Mouse (Mus musculus) kidney, postnatal 0 days (tissue): Measurements from ENCODE around the gene Ilf2. TPM values are rescaled to one million over a fixed set of nuclear protein-coding genes. Genes with fewer than 3 reads are reported as not detected.
A peak's percentile ranks its signal among the peaks of the same experiment; 100 is the strongest.

ENCODE experiments used
- ATAC-seq: fragments of 200-750 bp; cut with Nextera tagmentation; replicated peaks from 2 replicates; pipeline ENCODE4 v1.8.0; 2017; ENCODE audit warnings: low read depth, moderate number of reproducible peaks, moderate TSS enrichment, moderate library complexity; ENCODE audit not compliant: low FRiP score
- DNase-seq: peaks from one replicate; pipeline ENCODE4 v3.0.0-alpha.2; 2016; ENCODE audit warnings: low spot score
- H3K27ac ChIP-seq: fragments of 300-500 bp; sonication (generic); 2 replicates; pipeline ENCODE4 v1.5.1; 2014; ENCODE audit warnings: mild to moderate bottlenecking
- H3K27me3 ChIP-seq: fragments of 300-500 bp; sonication (generic); 2 replicates; pipeline ENCODE4 v1.6.1; 2014; ENCODE audit warnings: low read length, mixed read lengths; ENCODE audit not compliant: insufficient read depth
- H3K36me3 ChIP-seq: fragments of 300-500 bp; sonication (generic); 2 replicates; pipeline ENCODE4 v1.6.1; 2014; ENCODE audit warnings: low read length, mixed read lengths; ENCODE audit not compliant: insufficient read depth
- H3K4me1 ChIP-seq: fragments of 300-500 bp; sonication (generic); replicated peaks from 2 replicates; pipeline ENCODE4 v1.6.1; 2014; ENCODE audit warnings: antibody characterized with exemption, low read length, mixed read lengths; ENCODE audit not compliant: insufficient read depth
- H3K4me2 ChIP-seq: fragments of 300-500 bp; sonication (generic); 2 replicates; pipeline ENCODE4 v1.6.1; 2014; ENCODE audit warnings: mild to moderate bottlenecking, low read length, moderate library complexity, mixed read lengths
- H3K4me3 ChIP-seq: fragments of 300-500 bp; sonication (generic); replicated peaks from 2 replicates; pipeline ENCODE4 v1.5.1; 2014; ENCODE audit warnings: low read depth, low read length
- H3K9ac ChIP-seq: fragments of 300-500 bp; sonication (generic); 2 replicates; pipeline ENCODE4 v1.6.1; 2014; ENCODE audit warnings: low read depth, low read length
- H3K9me3 ChIP-seq: fragments of 300-500 bp; sonication (generic); replicated peaks from 2 replicates; pipeline ENCODE4 v1.6.1; 2016; ENCODE audit warnings: low read length, inconsistent platforms, mixed read lengths
- CTCF ChIP-seq: IDR thresholded peaks from 2 replicates; pipeline ENCODE4 v1.5.1; 2016; ENCODE audit warnings: antibody characterized with exemption, low read depth, mild to moderate bottlenecking, moderate library complexity
- WGBS: fragments of 180-500 bp; shearing (Covaris S2); extraction: QIAGEN DNeasy Blood & Tissue Kit; methylation state at CpG from one replicate; pipeline ENCODE4 v1.1.7; 2014; 5-methylcytosine and 5-hydroxymethylcytosine counted together
- polyA plus RNA-seq: library from polyadenylated mRNA; unstranded; fragments of >200 nt; fragmentation: Nextera tagmentation; extraction: Ambion mirVana; gene quantifications from 2 replicates; pipeline ENCODE4 v1.2.1, GENCODE M21; 2015

Gene Ilf2
- polyA plus RNA-seq, 1 experiment from 2014 or later = 118 TPM

- peak within 1 kb of the TSS; percentile 96 for H3K4me2 ChIP-seq
- DNase-seq (peak; percentile 64), ATAC-seq (peak; percentile 55)
- peak within 1 kb of the TSS; percentile 66 for H3K9ac ChIP-seq
- H3K4me3 ChIP-seq = peak within 1 kb of the TSS; percentile 46
- H3K4me1 ChIP-seq = 0 out of 2 replicates have a peak, but pooled peaks cover 3% of the 10 kb centered on the region
- under 1% methylated on average over 33 of the region's 49 CpGs for WGBS
- H3K9me3 ChIP-seq = no peaks in the 10 kb centered on the region
- H3K36me3 ChIP-seq = no peaks in the 10 kb centered on the region
- peak within 1 kb of the TSS; percentile 57 for H3K27ac ChIP-seq
- no peaks in the 10 kb centered on the region for H3K27me3 ChIP-seq
- TF ChIP-seq CTCF = no peak
These were observed 10.1 kb upstream of the Ilf2 start, which contains the start of gene Npr1 for GRCm38 (mm10) chr3:90465686-90466310. Gene Npr1 (minus strand): TSS chr3:90465866.

- H3K27ac ChIP-seq = peak overlapping the region; percentile 57; the same call in 1 of the 2 replicates
- 0% methylated on average over 15 of the region's 15 CpGs for WGBS
- DNase-seq (peak; percentile 92), ATAC-seq (peak; percentile 44)
- no peaks in the 10 kb centered on the region for H3K27me3 ChIP-seq
- H3K9me3 ChIP-seq = no peaks in the 10 kb centered on the region
- H3K4me3 ChIP-seq = peak overlapping the region; percentile 46
- 0 out of 2 replicates have a peak, but pooled peaks cover 3% of the 10 kb centered on the region for H3K4me1 ChIP-seq
- H3K36me3 ChIP-seq = no peaks in the 10 kb centered on the region
- H3K4me2 ChIP-seq = peak overlapping the region; percentile 96
- peak overlapping the region; percentile 66 for H3K9ac ChIP-seq
- TF ChIP-seq CTCF = peak; percentile 95
These were observed 9.6 kb upstream of the Ilf2 start for GRCm38 (mm10) chr3:90466311-90466766.

- H3K4me3 ChIP-seq = no peak overlapping the region
- H3K27ac ChIP-seq = no peak overlapping the region
- no peaks in the 10 kb centered on the region for H3K36me3 ChIP-seq
- ATAC-seq = no peak
- H3K4me1 ChIP-seq = 0 out of 2 replicates have a peak, but pooled peaks cover 3% of the 10 kb centered on the region
- H3K9ac ChIP-seq = no peak overlapping the region
- WGBS = 94% methylated on average over 10 of the region's 10 CpGs
- no peak for DNase-seq
- no peak for TF ChIP-seq CTCF
- no peaks in the 10 kb centered on the region for H3K27me3 ChIP-seq
- H3K9me3 ChIP-seq = no peaks in the 10 kb centered on the region
- no peak overlapping the region for H3K4me2 ChIP-seq
These were observed 8.2 kb upstream of the Ilf2 start for GRCm38 (mm10) chr3:90467618-90468300.

- peaks cover 5% of the 10 kb centered on the region; the same call in 1 of the 2 replicates for H3K4me1 ChIP-seq
- H3K4me2 ChIP-seq = no peak overlapping the region
- TF ChIP-seq CTCF = peak; percentile 66
- no peak overlapping the region for H3K9ac ChIP-seq
- no peak overlapping the region for H3K4me3 ChIP-seq
- no peak overlapping the region for H3K27ac ChIP-seq
- 20% methylated on average over 3 of the region's 3 CpGs for WGBS
- no peaks in the 10 kb centered on the region for H3K27me3 ChIP-seq
- H3K9me3 ChIP-seq = no peaks in the 10 kb centered on the region
- no peaks in the 10 kb centered on the region for H3K36me3 ChIP-seq
- no peak for ATAC-seq
- DNase-seq = peak; percentile 63
These were observed 3.7 kb upstream of the Ilf2 start for GRCm38 (mm10) chr3:90472213-90472612.

- no peak for ATAC-seq
These were observed 635 bp upstream of the Ilf2 start for GRCm38 (mm10) chr3:90475151-90475830.

GRCm38 (mm10) chr3:90486998-90487397 is 11.1 kb downstream of the Ilf2 start:
- H3K9ac ChIP-seq = no peak overlapping the region
- 40% methylated on average over 5 of the region's 5 CpGs for WGBS
- ATAC-seq (no peak), DNase-seq (no peak)
- no peak overlapping the region for H3K4me2 ChIP-seq
- H3K27ac ChIP-seq = no peak overlapping the region
- peaks cover 48% of the 10 kb centered on the region for H3K36me3 ChIP-seq
- no peaks in the 10 kb centered on the region for H3K4me1 ChIP-seq
- H3K9me3 ChIP-seq = no peaks in the 10 kb centered on the region
- TF ChIP-seq CTCF = no peak
- no peak overlapping the region for H3K4me3 ChIP-seq
- no peaks in the 10 kb centered on the region for H3K27me3 ChIP-seq

More at GRCm38 (mm10) chr3:90475151-90475830, 635 bp upstream of the Ilf2 start:
- peak overlapping the region; percentile 20 for H3K4me3 ChIP-seq
- peaks cover 9% of the 10 kb centered on the region; the same call in 1 of the 2 replicates for H3K36me3 ChIP-seq
- H3K27me3 ChIP-seq = no peaks in the 10 kb centered on the region
- WGBS = 41% methylated on average over 15 of the region's 16 CpGs
- no peaks in the 10 kb centered on the region for H3K9me3 ChIP-seq
- no peak for TF ChIP-seq CTCF
- peaks cover 8% of the 10 kb centered on the region; the same call in 1 of the 2 replicates for H3K4me1 ChIP-seq
- H3K27ac ChIP-seq = no peak overlapping the region
- H3K9ac ChIP-seq = no peak overlapping the region
- no peak for DNase-seq
- H3K4me2 ChIP-seq = peak overlapping the region; percentile 41; the same call in 1 of the 2 replicates
